Mouse (Mus musculus) neural tube, embryonic 14.5 days (tissue): ENCODE data around the gene Slc29a2. TPM values are rescaled to one million over a fixed set of nuclear protein-coding genes. Genes with fewer than 3 reads are reported as not detected.

Experiments used
- ATAC-seq: fragments of 200-750 bp; cut with Nextera tagmentation; 2 replicates; pipeline ENCODE4 v1.8.0; 2017; ENCODE audit warnings: low read depth, mild to moderate bottlenecking, moderate TSS enrichment, moderate library complexity
- H3K27ac ChIP-seq: fragments of 300-500 bp; sonication (generic); 2 replicates; pipeline ENCODE4 v1.5.1; 2014; ENCODE audit warnings: low read depth, mild to moderate bottlenecking, control low read depth, low read length, moderate library complexity, mixed read lengths
- H3K27me3 ChIP-seq: fragments of 300-500 bp; sonication (generic); 2 replicates; pipeline ENCODE4 v1.6.1; 2014; ENCODE audit warnings: low read length; ENCODE audit not compliant: control insufficient read depth, insufficient read depth
- H3K36me3 ChIP-seq: fragments of 300-500 bp; sonication (generic); 2 replicates; pipeline ENCODE4 v1.6.1; 2014; ENCODE audit warnings: low read length, mixed read lengths; ENCODE audit not compliant: control insufficient read depth, insufficient read depth
- H3K4me1 ChIP-seq: fragments of 300-500 bp; sonication (generic); 2 replicates; pipeline ENCODE4 v1.6.1; 2014; ENCODE audit warnings: low read length; ENCODE audit not compliant: control insufficient read depth, insufficient read depth
- H3K4me2 ChIP-seq: fragments of 300-500 bp; sonication (generic); 2 replicates; pipeline ENCODE4 v1.6.1; 2014; ENCODE audit warnings: mild to moderate bottlenecking, low read depth, low read length, control low read depth
- H3K4me3 ChIP-seq: fragments of 300-500 bp; sonication (generic); 2 replicates; pipeline ENCODE4 v1.5.1; 2014; ENCODE audit warnings: low read depth, low read length, control low read depth, mixed read lengths
- H3K9ac ChIP-seq: fragments of 300-500 bp; sonication (generic); replicated peaks from 2 replicates; pipeline ENCODE4 v1.6.1; 2014; ENCODE audit warnings: low read depth, mild to moderate bottlenecking, control low read depth, low read length, mixed read lengths
- H3K9me3 ChIP-seq: fragments of 300-500 bp; sonication (generic); 2 replicates; pipeline ENCODE4 v1.6.1; 2016; ENCODE audit warnings: low read length; ENCODE audit not compliant: control insufficient read depth
- WGBS: fragments of 180-500 bp; shearing (Covaris S2); extraction: QIAGEN DNeasy Blood & Tissue Kit; methylation state at CpG from one replicate; pipeline ENCODE4 v1.1.7; 2014; 5-methylcytosine and 5-hydroxymethylcytosine counted together
- polyA plus RNA-seq: library from polyadenylated mRNA; unstranded; fragments of >200 nt; fragmentation: Nextera tagmentation; extraction: Ambion mirVana; gene quantifications from 2 replicates; pipeline ENCODE4 v1.2.1, GENCODE M21; 2014

Gene Slc29a2
- polyA plus RNA-seq, 1 experiment from 2014 or later, result 12.2 TPM

- peaks cover 3% of the 10 kb centered on the region for H3K27me3 ChIP-seq
- no peak for ATAC-seq
- H3K36me3 ChIP-seq, result no peaks in the 10 kb centered on the region
- H3K4me2 ChIP-seq, result no peak overlapping the region
- no peaks in the 10 kb centered on the region for H3K9me3 ChIP-seq
- no peaks in the 10 kb centered on the region for H3K4me1 ChIP-seq
- no peak overlapping the region for H3K27ac ChIP-seq
- WGBS, result 91% methylated on average over 5 of the region's 5 CpGs
- no peak overlapping the region for H3K9ac ChIP-seq
- H3K4me3 ChIP-seq, result no peak overlapping the region
These were observed 38.4 kb downstream of the Slc29a2 start for GRCm38 (mm10) chr19:5062041-5062440.

- Histone ChIP-seq H3K9ac (no peak overlapping the region), H3K9me3 (no peaks in the 10 kb centered on the region), H3K4me2 (no peak overlapping the region), H3K4me1 (peaks cover 3% of the 10 kb centered on the region; the same call in 1 of the 2 replicates), H3K4me3 (no peak overlapping the region), H3K27ac (no peak overlapping the region), H3K27me3 (peaks cover 6% of the 10 kb centered on the region), H3K36me3 (no peaks in the 10 kb centered on the region)
- ATAC-seq, result no peak
- 79% methylated on average over 6 of the region's 6 CpGs for WGBS
These were observed 38.8 kb downstream of the Slc29a2 start for GRCm38 (mm10) chr19:5062446-5062845.

GRCm38 (mm10) chr19:5065104-5065503 lies 41.4 kb downstream of the Slc29a2 start:
- Histone ChIP-seq H3K4me2 (no peak overlapping the region), H3K36me3 (no peaks in the 10 kb centered on the region), H3K9me3 (no peaks in the 10 kb centered on the region), H3K4me3 (no peak overlapping the region), H3K9ac (no peak overlapping the region), H3K27me3 (peaks cover 18% of the 10 kb centered on the region), H3K4me1 (peaks cover 13% of the 10 kb centered on the region), H3K27ac (no peak overlapping the region)
- no peak for ATAC-seq
- WGBS, result 67% methylated on average over 7 of the region's 7 CpGs

GRCm38 (mm10) chr19:5067040-5067799 lies 43.6 kb downstream of the Slc29a2 start:
- Histone ChIP-seq H3K27me3 (peaks cover 18% of the 10 kb centered on the region), H3K9ac (peak overlapping the region; percentile 54; the same call in 1 of the 2 replicates), H3K4me2 (peak overlapping the region; percentile 57), H3K9me3 (no peaks in the 10 kb centered on the region), H3K4me3 (peak overlapping the region; percentile 37), H3K27ac (no peak overlapping the region; the same call in 1 of the 2 replicates), H3K4me1 (peaks cover 24% of the 10 kb centered on the region), H3K36me3 (no peaks in the 10 kb centered on the region)
- ATAC-seq, result no peak
- 12% methylated on average over 15 of the region's 15 CpGs for WGBS

GRCm38 (mm10) chr19:5067867-5068569 lies 44.4 kb downstream of the Slc29a2 start, which contains the start of gene Cd248:
Gene Cd248 (plus strand): TSS chr19:5068078.
- H3K27me3 ChIP-seq, result peaks cover 18% of the 10 kb centered on the region
- H3K4me3 ChIP-seq, result peak within 1 kb of the TSS; percentile 37
- H3K9ac ChIP-seq, result peak within 1 kb of the TSS; percentile 54
- H3K9me3 ChIP-seq, result no peaks in the 10 kb centered on the region
- peaks cover 28% of the 10 kb centered on the region for H3K4me1 ChIP-seq
- peak within 1 kb of the TSS; percentile 57 for H3K4me2 ChIP-seq
- ATAC-seq, result no peak
- H3K27ac ChIP-seq, result peak within 1 kb of the TSS; percentile 16; the same call in 1 of the 2 replicates
- H3K36me3 ChIP-seq, result no peaks in the 10 kb centered on the region
- WGBS, result under 1% methylated on average over 44 of the region's 56 CpGs

GRCm38 (mm10) chr19:5068570-5069234 lies 45.0 kb downstream of the Slc29a2 start:
- Histone ChIP-seq H3K4me3 (peak overlapping the region; percentile 37), H3K9me3 (no peaks in the 10 kb centered on the region), H3K4me1 (peaks cover 28% of the 10 kb centered on the region), H3K36me3 (no peaks in the 10 kb centered on the region), H3K9ac (peak overlapping the region; percentile 54), H3K4me2 (peak overlapping the region; percentile 57), H3K27me3 (peaks cover 18% of the 10 kb centered on the region), H3K27ac (no peak overlapping the region)
- 35% methylated on average over 21 of the region's 21 CpGs for WGBS
- no peak for ATAC-seq

- H3K4me3 ChIP-seq, result peak overlapping the region; percentile 37; the same call in 1 of the 2 replicates
- H3K4me2 ChIP-seq, result peak overlapping the region; percentile 57; the same call in 1 of the 2 replicates
- H3K4me1 ChIP-seq, result peaks cover 28% of the 10 kb centered on the region
- no peak for ATAC-seq
- no peaks in the 10 kb centered on the region for H3K9me3 ChIP-seq
- no peaks in the 10 kb centered on the region for H3K36me3 ChIP-seq
- peaks cover 18% of the 10 kb centered on the region for H3K27me3 ChIP-seq
- H3K27ac ChIP-seq, result no peak overlapping the region
- H3K9ac ChIP-seq, result no peak overlapping the region
- 78% methylated on average over 5 of the region's 5 CpGs for WGBS
These were observed 45.8 kb downstream of the Slc29a2 start for GRCm38 (mm10) chr19:5069486-5069885.

- ATAC-seq, result no peak
- no peak overlapping the region for H3K27ac ChIP-seq
- peaks cover 28% of the 10 kb centered on the region for H3K4me1 ChIP-seq
- peaks cover 18% of the 10 kb centered on the region for H3K27me3 ChIP-seq
- H3K9me3 ChIP-seq, result no peaks in the 10 kb centered on the region
- H3K36me3 ChIP-seq, result no peaks in the 10 kb centered on the region
- 0 out of 2 replicates have a peak overlapping the region, but pooled peaks have one; percentile 57 for H3K4me2 ChIP-seq
- no peak overlapping the region for H3K4me3 ChIP-seq
- WGBS, result 85% methylated on average over 7 of the region's 7 CpGs
- H3K9ac ChIP-seq, result no peak overlapping the region
These were observed 46.3 kb downstream of the Slc29a2 start for GRCm38 (mm10) chr19:5069978-5070377.
